Mouse (Mus musculus) intestine, embryonic 15.5 days (tissue): ENCODE measurements at regions not wholly inside any gene's neighbourhood (a gene's known extent, or its start where the extent isn't known, plus 50 kb on each side); places are given as distances from the start of the nearest gene placed in this dataset.

Experiments
- ATAC-seq: fragments of 200-750 bp; cut with Nextera tagmentation; 2 replicates; pipeline ENCODE4 v1.8.0; 2017; ENCODE audit warnings: moderate TSS enrichment, moderate library complexity
- H3K27ac ChIP-seq: fragments of 300-500 bp; sonication (generic); 2 replicates; pipeline ENCODE4 v1.5.1; 2015; ENCODE audit warnings: mild to moderate bottlenecking, inconsistent platforms
- H3K27me3 ChIP-seq: fragments of 300-500 bp; sonication (generic); replicated peaks from 2 replicates; pipeline ENCODE4 v1.6.1; 2015; ENCODE audit warnings: inconsistent platforms
- H3K36me3 ChIP-seq: fragments of 300-500 bp; sonication (generic); 2 replicates; pipeline ENCODE4 v1.6.1; 2015; ENCODE audit warnings: inconsistent platforms
- H3K4me1 ChIP-seq: fragments of 300-500 bp; sonication (generic); replicated peaks from 2 replicates; pipeline ENCODE4 v1.6.1; 2015; ENCODE audit warnings: inconsistent platforms
- H3K4me2 ChIP-seq: fragments of 300-500 bp; sonication (generic); replicated peaks from 2 replicates; pipeline ENCODE4 v1.6.1; 2015; ENCODE audit warnings: mild to moderate bottlenecking, inconsistent platforms
- H3K4me3 ChIP-seq: fragments of 300-500 bp; sonication (generic); replicated peaks from 2 replicates; pipeline ENCODE4 v1.5.1; 2015; ENCODE audit warnings: inconsistent platforms
- H3K9ac ChIP-seq: fragments of 300-500 bp; sonication (generic); 2 replicates; pipeline ENCODE4 v1.6.1; 2015; ENCODE audit warnings: inconsistent platforms
- H3K9me3 ChIP-seq: fragments of 300-500 bp; sonication (generic); 2 replicates; pipeline ENCODE4 v1.6.1; 2016; ENCODE audit warnings: inconsistent platforms
- WGBS: fragments of 180-500 bp; shearing (Covaris S2); methylation state at CpG from one replicate; pipeline ENCODE4 v1.1.7; 2015; 5-methylcytosine and 5-hydroxymethylcytosine counted together

GRCm38 (mm10) chr9:113177918-113178235, 530.2 kb downstream of the Pdcd6ip start:
- no peaks in the 10 kb centered on the region for H3K4me1 ChIP-seq
- H3K27me3 ChIP-seq, result no peaks in the 10 kb centered on the region
- H3K9ac ChIP-seq, result no peak overlapping the region
- WGBS, result 89% methylated on average over 4 of the region's 4 CpGs
- H3K9me3 ChIP-seq, result no peaks in the 10 kb centered on the region
- H3K4me2 ChIP-seq, result no peak overlapping the region
- no peak for ATAC-seq
- no peak overlapping the region for H3K4me3 ChIP-seq
- H3K36me3 ChIP-seq, result no peaks in the 10 kb centered on the region
- no peak overlapping the region for H3K27ac ChIP-seq

GRCm38 (mm10) chr9:113177181-113177917, 530.7 kb downstream of the Pdcd6ip start:
- H3K4me1 ChIP-seq, result no peaks in the 10 kb centered on the region
- no peak overlapping the region for H3K27ac ChIP-seq
- H3K36me3 ChIP-seq, result no peaks in the 10 kb centered on the region
- no peaks in the 10 kb centered on the region for H3K9me3 ChIP-seq
- no peak overlapping the region for H3K4me3 ChIP-seq
- WGBS, result 52% methylated on average over 15 of the region's 15 CpGs
- no peaks in the 10 kb centered on the region for H3K27me3 ChIP-seq
- H3K9ac ChIP-seq, result no peak overlapping the region
- H3K4me2 ChIP-seq, result no peak overlapping the region
- ATAC-seq, result no peak

GRCm38 (mm10) chr9:113171767-113172405, 536.2 kb downstream of the Pdcd6ip start:
- no peaks in the 10 kb centered on the region for H3K4me1 ChIP-seq
- no peaks in the 10 kb centered on the region for H3K27me3 ChIP-seq
- no peak overlapping the region for H3K4me2 ChIP-seq
- H3K36me3 ChIP-seq, result no peaks in the 10 kb centered on the region
- no peaks in the 10 kb centered on the region for H3K9me3 ChIP-seq
- ATAC-seq, result no peak
- 88% methylated on average over 5 of the region's 5 CpGs for WGBS
- no peak overlapping the region for H3K4me3 ChIP-seq
- H3K27ac ChIP-seq, result no peak overlapping the region
- no peak overlapping the region for H3K9ac ChIP-seq

GRCm38 (mm10) chr9:113162897-113163874, 544.9 kb downstream of the Pdcd6ip start:
- no peak overlapping the region for H3K27ac ChIP-seq
- H3K4me1 ChIP-seq, result no peaks in the 10 kb centered on the region
- no peaks in the 10 kb centered on the region for H3K36me3 ChIP-seq
- no peak overlapping the region for H3K4me3 ChIP-seq
- no peak overlapping the region for H3K9ac ChIP-seq
- WGBS, result 78% methylated on average over 12 of the region's 12 CpGs
- no peak overlapping the region for H3K4me2 ChIP-seq
- H3K27me3 ChIP-seq, result no peaks in the 10 kb centered on the region
- no peaks in the 10 kb centered on the region for H3K9me3 ChIP-seq
- no peak for ATAC-seq

GRCm38 (mm10) chr9:113160011-113160410, 548.0 kb downstream of the Pdcd6ip start:
- no peak for ATAC-seq
- 94% methylated on average over 2 of the region's 2 CpGs for WGBS
- Histone ChIP-seq H3K9ac (no peak overlapping the region), H3K4me2 (no peak overlapping the region), H3K27ac (no peak overlapping the region), H3K4me3 (no peak overlapping the region), H3K9me3 (no peaks in the 10 kb centered on the region), H3K4me1 (no peaks in the 10 kb centered on the region), H3K36me3 (no peaks in the 10 kb centered on the region), H3K27me3 (no peaks in the 10 kb centered on the region)

GRCm38 (mm10) chr9:113158080-113158479, 550.0 kb downstream of the Pdcd6ip start:
- WGBS, result 75% methylated on average over 6 of the region's 6 CpGs

GRCm38 (mm10) chr9:113157474-113158076, 550.5 kb downstream of the Pdcd6ip start:
- H3K4me3 ChIP-seq, result no peak overlapping the region
- no peaks in the 10 kb centered on the region for H3K27me3 ChIP-seq
- WGBS, result 81% methylated on average over 17 of the region's 17 CpGs
- no peaks in the 10 kb centered on the region for H3K36me3 ChIP-seq
- H3K27ac ChIP-seq, result no peak overlapping the region
- H3K9me3 ChIP-seq, result no peaks in the 10 kb centered on the region
- no peaks in the 10 kb centered on the region for H3K4me1 ChIP-seq
- no peak for ATAC-seq
- no peak overlapping the region for H3K9ac ChIP-seq
- no peak overlapping the region for H3K4me2 ChIP-seq

More at GRCm38 (mm10) chr9:113158080-113158479, 550.0 kb downstream of the Pdcd6ip start:
- H3K36me3 ChIP-seq, result no peaks in the 10 kb centered on the region
- H3K27ac ChIP-seq, result no peak overlapping the region
- ATAC-seq, result no peak
- H3K4me3 ChIP-seq, result no peak overlapping the region
- H3K27me3 ChIP-seq, result no peaks in the 10 kb centered on the region
- H3K4me2 ChIP-seq, result no peak overlapping the region
- H3K4me1 ChIP-seq, result no peaks in the 10 kb centered on the region
- H3K9me3 ChIP-seq, result no peaks in the 10 kb centered on the region
- H3K9ac ChIP-seq, result no peak overlapping the region

- no peak overlapping the region for H3K9ac ChIP-seq
- no peaks in the 10 kb centered on the region for H3K4me1 ChIP-seq
- H3K4me2 ChIP-seq, result no peak overlapping the region
- no peak for ATAC-seq
- H3K4me3 ChIP-seq, result no peak overlapping the region
- no peaks in the 10 kb centered on the region for H3K27me3 ChIP-seq
- WGBS, result 59% methylated on average over 3 of the region's 3 CpGs
- H3K36me3 ChIP-seq, result no peaks in the 10 kb centered on the region
- no peaks in the 10 kb centered on the region for H3K9me3 ChIP-seq
- no peak overlapping the region for H3K27ac ChIP-seq
These were observed 551.4 kb downstream of the Pdcd6ip start for GRCm38 (mm10) chr9:113156707-113157106.

- Histone ChIP-seq H3K4me2 (no peak overlapping the region), H3K4me1 (no peaks in the 10 kb centered on the region), H3K4me3 (no peak overlapping the region), H3K9me3 (no peaks in the 10 kb centered on the region), H3K9ac (no peak overlapping the region), H3K27me3 (no peaks in the 10 kb centered on the region), H3K36me3 (no peaks in the 10 kb centered on the region), H3K27ac (no peak overlapping the region)
- 61% methylated on average over 5 of the region's 5 CpGs for WGBS
- ATAC-seq, result no peak
These were observed 559.0 kb downstream of the Pdcd6ip start for GRCm38 (mm10) chr9:113149084-113149483.

GRCm38 (mm10) chr9:113146571-113146970, 561.5 kb downstream of the Pdcd6ip start:
- Histone ChIP-seq H3K27ac (no peak overlapping the region), H3K4me1 (no peaks in the 10 kb centered on the region), H3K36me3 (no peaks in the 10 kb centered on the region), H3K27me3 (no peaks in the 10 kb centered on the region), H3K4me2 (no peak overlapping the region), H3K9ac (no peak overlapping the region), H3K9me3 (no peaks in the 10 kb centered on the region), H3K4me3 (no peak overlapping the region)
- WGBS, result 66% methylated on average over 2 of the region's 2 CpGs
- ATAC-seq, result no peak

GRCm38 (mm10) chr9:113145036-113145435, 563.0 kb downstream of the Pdcd6ip start:
- 54% methylated on average over 2 of the region's 2 CpGs for WGBS
- no peaks in the 10 kb centered on the region for H3K9me3 ChIP-seq
- H3K4me3 ChIP-seq, result no peak overlapping the region
- no peak overlapping the region for H3K9ac ChIP-seq
- no peaks in the 10 kb centered on the region for H3K27me3 ChIP-seq
- H3K27ac ChIP-seq, result no peak overlapping the region
- H3K4me2 ChIP-seq, result no peak overlapping the region
- H3K4me1 ChIP-seq, result no peaks in the 10 kb centered on the region
- no peaks in the 10 kb centered on the region for H3K36me3 ChIP-seq
- ATAC-seq, result no peak

GRCm38 (mm10) chr9:113134611-113135010, 573.4 kb downstream of the Pdcd6ip start:
- Histone ChIP-seq H3K9me3 (no peaks in the 10 kb centered on the region), H3K36me3 (no peaks in the 10 kb centered on the region), H3K27me3 (no peaks in the 10 kb centered on the region), H3K4me2 (no peak overlapping the region), H3K4me1 (no peaks in the 10 kb centered on the region), H3K27ac (no peak overlapping the region), H3K4me3 (no peak overlapping the region), H3K9ac (no peak overlapping the region)
- ATAC-seq, result no peak
- WGBS, result 89% methylated on average over 3 of the region's 3 CpGs
